Mouse (Mus musculus) megakaryocyte, embryonic 14.5 days (primary cell): ENCODE data around the gene Ube3c.

ENCODE experiments used
- FLI1 ChIP-seq: IDR thresholded peaks from 2 replicates; pipeline ENCODE4 v1.6.1; 2012; ENCODE audit warnings: low read length, inconsistent platforms, mixed read lengths
- GATA1 ChIP-seq: IDR thresholded peaks from 3 replicates; pipeline ENCODE4 v1.6.1; 2012; ENCODE audit warnings: mixed read lengths, low read length, inconsistent platforms, borderline replicate concordance

- TF ChIP-seq GATA1 (no peak), FLI1 (no peak)
Measured at GRCm38 (mm10) chr5:29577795-29578631, 9.0 kb downstream of the Ube3c start.
